Mouse (Mus musculus) embryonic facial prominence, embryonic 11.5 days (tissue): ENCODE results near the gene Wdr19. TPM values are rescaled to one million over a fixed set of nuclear protein-coding genes. Genes with fewer than 3 reads are reported as not detected.
"Not testable (repeated sequence)": the region's sequence is repeated elsewhere in the genome, so short reads cannot be mapped to it uniquely, and the experiment has no call there.

Source experiments
- ATAC-seq: fragments of 200-750 bp; cut with Nextera tagmentation; replicated peaks from 2 replicates; pipeline ENCODE4 v1.8.0; 2017; ENCODE audit warnings: low read depth; ENCODE audit not compliant: insufficient number of reproducible peaks, low FRiP score, low TSS enrichment
- DNase-seq: peaks from one replicate; pipeline ENCODE4 v3.0.0-alpha.2; 2015; ENCODE audit warnings: low spot score
- H3K27ac ChIP-seq: fragments of 300-500 bp; sonication (generic); replicated peaks from 2 replicates; pipeline ENCODE4 v1.5.1; 2014; ENCODE audit warnings: mild to moderate bottlenecking, low read depth, low read length, control low read depth
- H3K27me3 ChIP-seq: fragments of 300-500 bp; sonication (generic); 2 replicates; pipeline ENCODE4 v1.6.1; 2014; ENCODE audit warnings: mild to moderate bottlenecking, low read length, moderate library complexity, mixed read lengths; ENCODE audit not compliant: control insufficient read depth, insufficient read depth
- H3K36me3 ChIP-seq: fragments of 300-500 bp; sonication (generic); replicated peaks from 2 replicates; pipeline ENCODE4 v1.6.1; 2014; ENCODE audit warnings: low read depth, mild to moderate bottlenecking, low read length, moderate library complexity, mixed read lengths; ENCODE audit not compliant: control insufficient read depth, insufficient read depth
- H3K4me1 ChIP-seq: fragments of 300-500 bp; sonication (generic); 2 replicates; pipeline ENCODE4 v1.6.1; 2014; ENCODE audit warnings: low read length, mixed read lengths; ENCODE audit not compliant: control insufficient read depth, insufficient read depth
- H3K4me2 ChIP-seq: fragments of 300-500 bp; sonication (generic); 2 replicates; pipeline ENCODE4 v1.6.1; 2014; ENCODE audit warnings: low read depth, mild to moderate bottlenecking, control low read depth, low read length, moderate library complexity
- H3K4me3 ChIP-seq: fragments of 300-500 bp; sonication (generic); 2 replicates; pipeline ENCODE4 v1.5.1; 2014; ENCODE audit warnings: low read depth, low read length, control low read depth
- H3K9ac ChIP-seq: fragments of 300-500 bp; sonication (generic); replicated peaks from 2 replicates; pipeline ENCODE4 v1.6.1; 2014; ENCODE audit warnings: mild to moderate bottlenecking, control low read depth, low read length
- H3K9me3 ChIP-seq: fragments of 300-500 bp; sonication (generic); replicated peaks from 2 replicates; pipeline ENCODE4 v1.6.1; 2016; ENCODE audit warnings: mild to moderate bottlenecking, low read length, inconsistent platforms, mixed read lengths; ENCODE audit not compliant: control insufficient read depth
- WGBS: fragments of 180-500 bp; shearing (Covaris S2); extraction: QIAGEN DNeasy Blood & Tissue Kit; methylation state at CpG from one replicate; pipeline ENCODE4 v1.1.7; 2014; 5-methylcytosine and 5-hydroxymethylcytosine counted together
- polyA plus RNA-seq: library from polyadenylated mRNA; unstranded; fragments of >200 nt; fragmentation: Nextera tagmentation; extraction: Ambion mirVana; gene quantifications from 2 replicates; pipeline ENCODE4 v1.2.1, GENCODE M21; 2014

The Wdr19 gene
- polyA plus RNA-seq, 1 experiment from 2014 or later: 14.1 TPM

DNA sequence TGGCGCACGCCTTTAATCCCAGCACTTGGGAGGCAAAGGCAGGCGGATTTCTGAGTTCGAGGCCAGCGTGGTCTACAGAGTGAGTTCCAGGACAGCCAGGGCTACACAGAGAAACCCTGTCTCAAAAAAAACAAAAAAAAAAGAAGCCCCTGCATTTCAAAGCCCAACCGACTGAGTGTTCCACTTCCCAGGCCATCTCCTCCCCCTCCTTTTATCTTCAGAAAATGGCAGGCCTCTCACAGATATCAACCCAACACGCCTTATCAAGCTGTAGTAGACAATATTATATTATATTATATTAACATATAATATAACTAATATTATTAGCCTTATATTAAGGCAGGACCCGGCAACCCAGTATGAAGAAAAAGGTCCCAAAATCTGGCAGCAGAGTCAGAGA is 89.5 kb downstream of the Wdr19 start:
- not testable (repeated sequence) for H3K27ac ChIP-seq, H3K4me2 ChIP-seq, H3K27me3 ChIP-seq, H3K36me3 ChIP-seq, H3K9me3 ChIP-seq, H3K9ac ChIP-seq, H3K4me1 ChIP-seq, DNase-seq, H3K4me3 ChIP-seq, ATAC-seq
- 85% methylated on average over 8 of the region's 8 CpGs for WGBS

DNA sequence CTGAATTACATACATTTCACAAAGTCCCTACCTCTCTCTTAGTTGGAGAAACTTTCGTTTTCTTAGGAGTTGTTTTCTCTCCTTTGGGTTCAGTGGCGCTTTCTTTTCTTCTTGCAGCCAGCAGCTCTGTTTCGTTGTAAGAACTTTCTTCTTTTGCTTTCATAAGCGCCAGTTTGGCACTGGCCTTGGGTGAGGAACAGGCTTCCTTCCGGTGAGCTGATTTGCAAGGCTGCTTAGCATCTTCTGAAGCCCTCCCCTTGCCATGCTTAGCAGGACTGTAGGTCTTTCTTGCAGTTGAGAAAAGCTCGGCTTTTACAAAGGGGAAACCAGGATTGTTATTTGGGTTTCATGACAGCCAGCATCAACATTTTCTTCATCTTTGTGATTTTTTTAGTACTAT is 94.1 kb downstream of the Wdr19 start:
- H3K27ac ChIP-seq: no peak overlapping the region
- WGBS: 91% methylated on average over 6 of the region's 6 CpGs
- no peak overlapping the region for H3K4me3 ChIP-seq
- no peak for DNase-seq
- no peaks in the 10 kb centered on the region for H3K4me1 ChIP-seq
- no peaks in the 10 kb centered on the region; the same call in none of the 2 replicates for H3K36me3 ChIP-seq
- H3K9me3 ChIP-seq: no peaks in the 10 kb centered on the region
- H3K4me2 ChIP-seq: no peak overlapping the region
- ATAC-seq: no peak
- H3K9ac ChIP-seq: no peak overlapping the region
- H3K27me3 ChIP-seq: no peaks in the 10 kb centered on the region

DNA sequence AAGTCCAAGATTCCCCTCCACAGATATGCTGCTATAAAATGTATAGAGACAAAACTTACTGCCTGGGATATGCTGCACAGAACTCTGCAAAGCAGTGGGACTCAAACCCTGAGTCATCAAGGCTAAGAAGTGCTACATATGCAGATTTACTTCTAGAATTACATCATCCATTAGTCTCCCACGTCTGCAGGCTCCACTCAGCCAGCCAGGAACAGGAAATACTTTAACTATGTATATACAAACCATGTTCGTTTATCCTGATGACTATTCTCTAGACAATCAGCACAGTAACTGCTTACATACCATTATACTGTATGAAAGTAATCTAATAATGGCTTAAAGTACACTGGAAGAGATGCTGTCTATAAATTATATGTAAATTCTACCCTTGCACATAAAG is 94.8 kb downstream of the Wdr19 start:
- H3K9me3 ChIP-seq: no peaks in the 10 kb centered on the region
- H3K27ac ChIP-seq: no peak overlapping the region
- DNase-seq (no peak), ATAC-seq (no peak)
- no peak overlapping the region for H3K4me2 ChIP-seq
- H3K36me3 ChIP-seq: no peaks in the 10 kb centered on the region; the same call in none of the 2 replicates
- 56% methylated on average over 2 of the region's 2 CpGs for WGBS
- no peaks in the 10 kb centered on the region for H3K27me3 ChIP-seq
- no peak overlapping the region for H3K9ac ChIP-seq
- no peak overlapping the region for H3K4me3 ChIP-seq
- no peaks in the 10 kb centered on the region for H3K4me1 ChIP-seq

DNA sequence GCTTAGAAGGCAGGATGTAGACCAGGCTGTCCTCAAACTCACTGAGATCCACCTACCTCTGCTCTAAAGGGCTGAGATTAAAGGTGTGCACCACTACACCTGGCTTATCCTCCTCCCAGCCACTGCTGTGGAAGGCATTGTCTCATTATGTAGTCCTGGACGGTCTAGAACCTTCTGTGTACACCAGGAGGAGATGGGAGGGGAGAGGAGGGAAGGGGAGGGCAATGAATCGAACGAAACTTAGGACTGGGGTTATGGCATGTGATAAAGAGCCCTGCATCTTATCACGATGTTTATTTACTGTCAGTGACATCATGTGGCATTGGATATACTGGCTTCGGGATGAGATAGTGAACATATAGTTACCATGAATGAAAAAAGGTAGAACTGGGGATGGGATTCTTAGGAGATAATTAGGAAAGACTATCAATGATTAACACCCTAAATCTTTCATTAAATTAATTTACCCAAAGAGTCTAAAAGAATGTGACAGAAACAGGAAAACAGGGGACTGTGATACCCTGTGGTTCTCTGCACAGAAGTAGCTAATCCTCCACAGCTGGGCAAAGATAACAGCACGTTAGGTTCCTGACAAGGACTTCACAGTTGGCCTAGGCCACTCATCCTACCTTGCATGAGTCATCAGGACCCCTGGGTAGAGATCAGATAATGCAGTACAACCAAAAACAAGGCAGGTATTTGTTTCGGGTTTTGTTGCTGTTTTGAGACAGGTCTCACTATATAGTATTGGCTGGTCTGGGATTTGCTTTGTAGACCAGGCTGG is 98.9 kb downstream of the Wdr19 start:
- ATAC-seq (no peak), DNase-seq (no peak)
- 84% methylated on average over 7 of the region's 7 CpGs for WGBS
- H3K9me3 ChIP-seq: no peaks in the 10 kb centered on the region
- H3K4me1 ChIP-seq: no peaks in the 10 kb centered on the region
- no peak overlapping the region for H3K9ac ChIP-seq
- no peak overlapping the region for H3K4me3 ChIP-seq
- no peak overlapping the region for H3K4me2 ChIP-seq
- no peak overlapping the region for H3K27ac ChIP-seq
- no peaks in the 10 kb centered on the region for H3K27me3 ChIP-seq
- H3K36me3 ChIP-seq: no peaks in the 10 kb centered on the region; the same call in 1 of the 2 replicates

DNA sequence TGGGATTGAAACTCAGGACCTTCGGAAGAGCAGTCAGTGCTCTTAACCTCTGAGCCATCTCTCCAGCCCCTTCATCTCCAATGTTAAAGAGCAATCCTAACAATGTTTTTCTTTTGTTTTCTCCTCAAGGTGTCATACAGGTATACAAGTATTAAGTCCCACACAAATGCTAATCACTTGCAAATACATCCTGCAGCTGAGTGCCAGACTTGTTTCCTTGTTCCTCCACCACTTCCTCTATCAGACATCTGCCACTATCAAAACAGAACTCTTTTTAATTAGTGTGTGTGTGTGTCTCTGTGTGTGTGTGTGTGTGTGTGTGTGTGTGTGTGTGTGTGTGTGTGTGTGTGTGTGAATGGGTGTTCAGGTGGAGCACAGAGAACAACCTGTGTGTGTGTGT is 100.1 kb downstream of the Wdr19 start:
- not testable (repeated sequence) for H3K9ac ChIP-seq, ATAC-seq, H3K27me3 ChIP-seq, H3K4me1 ChIP-seq, H3K27ac ChIP-seq, DNase-seq, H3K4me2 ChIP-seq, H3K36me3 ChIP-seq, H3K4me3 ChIP-seq, H3K9me3 ChIP-seq
- WGBS: 90% methylated on average over 1 of the region's 1 CpGs

DNA sequence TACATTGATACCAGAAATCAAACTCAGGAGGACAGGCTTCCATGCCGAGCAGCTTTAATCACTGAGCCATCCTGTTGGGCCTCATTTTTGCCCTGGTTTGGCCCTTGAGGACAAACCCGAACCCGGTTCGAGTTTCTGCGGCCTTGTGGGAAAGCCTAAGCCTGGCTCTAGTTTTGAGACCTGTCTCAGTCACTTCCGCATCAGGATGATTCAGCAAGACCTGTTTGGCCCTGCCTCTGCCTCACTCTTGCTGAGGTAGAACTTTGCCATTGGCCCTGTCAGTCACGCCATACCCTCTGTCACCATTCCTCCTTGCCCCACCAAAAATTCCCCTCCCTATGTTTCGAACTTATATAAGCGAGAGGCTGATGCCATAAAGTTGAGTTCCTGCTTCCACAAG is 100.6 kb downstream of the Wdr19 start:
- Histone ChIP-seq H3K9me3 (no peaks in the 10 kb centered on the region), H3K27ac (no peak overlapping the region), H3K9ac (no peak overlapping the region), H3K4me3 (no peak overlapping the region), H3K4me1 (no peaks in the 10 kb centered on the region), H3K4me2 (no peak overlapping the region), H3K36me3 (no peaks in the 10 kb centered on the region; the same call in 1 of the 2 replicates), H3K27me3 (no peaks in the 10 kb centered on the region)
- DNase-seq: no peak
- WGBS: 93% methylated on average over 9 of the region's 9 CpGs
- ATAC-seq: no peak

DNA sequence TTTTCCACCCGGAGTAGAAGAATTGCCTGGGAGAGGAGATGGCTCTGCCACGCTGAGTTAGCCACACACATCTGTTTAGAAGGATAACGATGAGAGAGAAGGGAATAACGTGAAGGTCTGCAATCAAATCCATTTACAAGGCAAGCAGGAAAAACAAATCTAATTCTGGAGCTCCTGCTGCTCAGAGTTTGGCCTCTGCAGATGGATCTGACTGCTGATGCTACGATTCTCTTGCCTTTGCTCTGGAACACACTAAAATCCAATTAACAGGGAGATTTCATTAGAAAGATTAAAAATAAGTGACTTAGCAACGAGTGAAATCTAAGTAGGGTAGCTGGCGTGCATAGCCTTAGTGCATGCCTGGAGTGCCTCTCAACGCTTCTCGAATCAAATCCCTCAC is 106.0 kb downstream of the Wdr19 start:
- Histone ChIP-seq H3K4me1 (no peaks in the 10 kb centered on the region), H3K4me3 (no peak overlapping the region), H3K27me3 (no peaks in the 10 kb centered on the region), H3K36me3 (no peaks in the 10 kb centered on the region), H3K9ac (no peak overlapping the region), H3K27ac (no peak overlapping the region), H3K9me3 (no peaks in the 10 kb centered on the region), H3K4me2 (no peak overlapping the region)
- ATAC-seq (no peak), DNase-seq (no peak)
- WGBS: 84% methylated on average over 9 of the region's 9 CpGs

DNA sequence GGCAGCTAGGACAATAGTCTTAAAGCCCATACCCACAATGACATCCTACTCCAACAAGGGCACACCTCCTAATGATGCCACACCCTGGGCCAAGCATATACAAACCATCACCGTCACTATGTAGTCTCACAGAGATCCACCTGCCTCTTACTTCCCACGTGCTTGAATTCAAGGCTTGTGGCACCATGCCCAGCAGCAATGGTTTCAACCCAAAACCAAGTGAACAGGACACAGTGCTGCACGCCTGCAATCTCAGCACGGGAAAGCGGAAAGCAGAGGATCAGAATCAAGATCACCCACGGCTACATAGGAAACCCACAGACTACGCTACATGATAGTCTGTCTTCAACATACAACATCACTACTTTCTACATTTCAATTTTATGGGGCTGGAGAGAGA is 108.7 kb downstream of the Wdr19 start:
- no peak overlapping the region for H3K9ac ChIP-seq
- H3K4me1 ChIP-seq: no peaks in the 10 kb centered on the region
- peaks cover 3% of the 10 kb centered on the region for H3K36me3 ChIP-seq
- no peak overlapping the region for H3K4me2 ChIP-seq
- H3K9me3 ChIP-seq: no peaks in the 10 kb centered on the region
- no peak overlapping the region for H3K27ac ChIP-seq
- DNase-seq (no peak), ATAC-seq (no peak)
- H3K27me3 ChIP-seq: no peaks in the 10 kb centered on the region
- no peak overlapping the region for H3K4me3 ChIP-seq
- WGBS: 93% methylated on average over 7 of the region's 7 CpGs
